ENCODE assay signal across 27 mouse cellular contexts in genomic region chr4:44694369-44694768, GRCm38 (mm10). TPM values are rescaled to one million over a fixed set of nuclear protein-coding genes. Genes with fewer than 3 reads are reported as not detected.
DNase-seq lines count a peak whose midpoint lies in the region; ATAC-seq and TF ChIP-seq lines count a peak whose summit lies in the region.
"Had no signal": no experiment of that assay in that cellular context is flagged by ENCODE, and none has a peak within 500 bp of the region (broad histone marks: within the 10 kb centered on the region; RNA-seq: fewer than 3 reads in every experiment).

No protein-coding gene starts in this region.

- DNase-seq in cerebellum, postnatal 10 days, result peak; percentile 36 to 62
- DNase-seq in cerebellum, postnatal 36 days, result no peak
- DNase-seq in hindbrain, embryonic 10.5 days (ENCODE audit: low spot score), result peak; percentile 48
- DNase-seq in hindbrain, postnatal 0 days (ENCODE audit: low spot score), result peak; percentile 72
- DNase-seq in urinary bladder, postnatal 14 days (ENCODE audit: low spot score), result no peak
- DNase-seq in lung, postnatal 4 days, result no peak
- DNase-seq: adrenal gland, postnatal 10 days; cerebellum, adult 11 months; cerebellum, adult 9-11 months; gastrocnemius, postnatal 25 days; heart, adult 2 months; heart, postnatal 14 days; kidney, adult 11 months; kidney, postnatal 4 days; right cerebral cortex, adult 18-20 months; thymus, adult 18-20 months; thymus, postnatal 4 days had no signal

- H3K27me3 ChIP-seq in hindbrain, embryonic 10.5 days (ENCODE audit: insufficient read depth, poor library complexity, severe bottlenecking), result peaks cover 78% of the 10 kb centered on the region
- peaks cover 35% of the 10 kb centered on the region for H3K27me3 ChIP-seq in hindbrain, postnatal 0 days (ENCODE audit: insufficient read depth, low read length)
- peaks cover 60% of the 10 kb centered on the region for H3K27me3 ChIP-seq in midbrain, embryonic 15.5 days (replicated peaks)

- H3K27ac ChIP-seq in hindbrain, embryonic 10.5 days, result peak overlapping the region; percentile 16; the same call in 1 of the 2 replicates
- H3K27ac ChIP-seq in hindbrain, postnatal 0 days, result no peak overlapping the region
- H3K27ac ChIP-seq in midbrain, embryonic 15.5 days, result no peak overlapping the region
- H3K27ac ChIP-seq: embryonic facial prominence, embryonic 15.5 days; heart, adult 2 months; heart, embryonic 13.5 days; limb, embryonic 15.5 days; liver, embryonic 15.5 days; lung, embryonic 15.5 days; macrophage had no signal

- ATAC-seq in hindbrain, postnatal 0 days, result peak; percentile 87
- ATAC-seq in midbrain, embryonic 15.5 days (replicated peaks), result 0 out of 2 replicates have a peak, but pooled peaks have one; percentile 30
- ATAC-seq in inflammation-experienced regulatory T-cells, adult 6 months, result no peak
- ATAC-seq: forebrain, embryonic 16.5 days had no signal

- TF ChIP-seq CTCF in hindbrain, postnatal 0 days (IDR thresholded peaks at IDR 0.05; ENCODE audit: low read depth), result no peak

- H3K4me3 ChIP-seq in hindbrain, embryonic 10.5 days, result 0 out of 2 replicates have a peak overlapping the region, but pooled peaks have one; percentile 1
- H3K4me3 ChIP-seq in hindbrain, postnatal 0 days (ENCODE audit: low read length), result no peak overlapping the region
- no peak overlapping the region for H3K4me3 ChIP-seq in midbrain, embryonic 15.5 days
- H3K4me3 ChIP-seq: embryonic facial prominence, embryonic 15.5 days; heart, adult 2 months; heart, embryonic 13.5 days; limb, embryonic 15.5 days; liver, embryonic 15.5 days; lung, embryonic 15.5 days had no signal

- no peaks in the 10 kb centered on the region for H3K9me3 ChIP-seq in hindbrain, embryonic 10.5 days
- H3K9me3 ChIP-seq in hindbrain, postnatal 0 days (ENCODE audit: low read length), result no peaks in the 10 kb centered on the region
- H3K9me3 ChIP-seq in midbrain, embryonic 15.5 days, result no peaks in the 10 kb centered on the region
- H3K9me3 ChIP-seq: embryonic facial prominence, embryonic 15.5 days; heart, embryonic 13.5 days; limb, embryonic 15.5 days; liver, embryonic 15.5 days; lung, embryonic 15.5 days had no signal

- H3K9ac ChIP-seq in hindbrain, postnatal 0 days (replicated peaks; ENCODE audit: low read length), result no peak overlapping the region
- H3K9ac ChIP-seq in midbrain, embryonic 15.5 days, result no peak overlapping the region
- H3K9ac ChIP-seq: embryonic facial prominence, embryonic 15.5 days; heart, embryonic 13.5 days; limb, embryonic 15.5 days; liver, embryonic 15.5 days; lung, embryonic 15.5 days had no signal

- 0 out of 2 replicates have a peak overlapping the region, but pooled peaks have one; percentile 13 for H3K4me2 ChIP-seq in hindbrain, postnatal 0 days (ENCODE audit: low read depth, low read length)
- peak overlapping the region; percentile 23; the same call in 1 of the 2 replicates for H3K4me2 ChIP-seq in midbrain, embryonic 15.5 days
- H3K4me2 ChIP-seq: embryonic facial prominence, embryonic 15.5 days; heart, embryonic 13.5 days; limb, embryonic 15.5 days; liver, embryonic 15.5 days; lung, embryonic 15.5 days had no signal

- peaks cover 48% of the 10 kb centered on the region for H3K4me1 ChIP-seq in hindbrain, embryonic 10.5 days (replicated peaks)
- peaks cover 6% of the 10 kb centered on the region; the same call in 1 of the 2 replicates for H3K4me1 ChIP-seq in hindbrain, postnatal 0 days (ENCODE audit: insufficient read depth, low read length)
- no peaks in the 10 kb centered on the region for H3K4me1 ChIP-seq in midbrain, embryonic 15.5 days
- H3K4me1 ChIP-seq: embryonic facial prominence, embryonic 15.5 days; heart, embryonic 13.5 days; limb, embryonic 15.5 days; liver, embryonic 15.5 days; lung, embryonic 15.5 days had no signal

- 43% methylated on average over 15 of the region's 15 CpGs for WGBS in hindbrain, embryonic 10.5 days
- WGBS in hindbrain, postnatal 0 days, result 22% methylated on average over 15 of the region's 15 CpGs
- WGBS in midbrain, embryonic 15.5 days, result 27% methylated on average over 15 of the region's 15 CpGs

- peaks cover 13% of the 10 kb centered on the region for H3K36me3 ChIP-seq in hindbrain, embryonic 10.5 days
- no peaks in the 10 kb centered on the region for H3K36me3 ChIP-seq in hindbrain, postnatal 0 days (ENCODE audit: insufficient read depth, low read length)
- no peaks in the 10 kb centered on the region for H3K36me3 ChIP-seq in midbrain, embryonic 15.5 days (replicated peaks)
- H3K36me3 ChIP-seq: embryonic facial prominence, embryonic 15.5 days; heart, embryonic 13.5 days; limb, embryonic 15.5 days; liver, embryonic 15.5 days; lung, embryonic 15.5 days had no signal

RNA-seq across cellular contexts. Expression of gene Pax5, which starts 15.9 kb away (rescaled TPM):
- 4.4 and 4.9 TPM in 2 replicates for polyA plus RNA-seq in hindbrain, embryonic 10.5 days (2016; fragmentation: Nextera tagmentation; extraction: Ambion mirVana)
- total RNA-seq in hindbrain, postnatal 0 days (2014; rRNA removed), result 10.0 and 14.4 TPM in 2 replicates
- polyA plus RNA-seq in hindbrain, postnatal 0 days (2015; fragmentation: Nextera tagmentation; extraction: Ambion mirVana), result 0.61 and 0.81 TPM in 2 replicates
- polyA plus RNA-seq in midbrain, embryonic 15.5 days (2015; fragmentation: Nextera tagmentation; extraction: Ambion mirVana), result 7.8 and 9.1 TPM in 2 replicates
- under 1 TPM; 0.31 to 0.91 (median 0.55) TPM for polyA plus RNA-seq in inflammation-experienced regulatory T-cells, adult 6 months (2017; shearing (Covaris generic))
- polyA plus RNA-seq: kidney, embryonic 16.5 days; lung, embryonic 15.5 days had no signal

Comparison
In these comparisons a context has a peak if more than half of its experiments do, and no peak if none do; other contexts are left out.
1. DNase-seq: peak in cerebellum, postnatal 10 days (2 of 2), hindbrain, embryonic 10.5 days (single experiment) and hindbrain, postnatal 0 days (single experiment); none in cerebellum, postnatal 36 days (0 of 2), urinary bladder, postnatal 14 days (single experiment) and lung, postnatal 4 days (0 of 2).